Mouse (Mus musculus): ENCODE measurements at regions not wholly inside any gene's neighbourhood (a gene's known extent, or its start where the extent isn't known, plus 50 kb on each side); places are given as distances from the start of the nearest gene placed in this dataset.
"Not testable (repeated sequence)": the region's sequence is repeated elsewhere in the genome, so short reads cannot be mapped to it uniquely, and the experiment has no call there.

GRCm38 (mm10) chr12:93151530-93151929 is 1302.6 kb upstream of the Sel1l start:
- DNase-seq (ENCODE audit: low spot score) = no peak

GRCm38 (mm10) chr12:93142265-93142664 is 1293.3 kb upstream of the Sel1l start:
- no peak for DNase-seq (ENCODE audit: low spot score)

DNA sequence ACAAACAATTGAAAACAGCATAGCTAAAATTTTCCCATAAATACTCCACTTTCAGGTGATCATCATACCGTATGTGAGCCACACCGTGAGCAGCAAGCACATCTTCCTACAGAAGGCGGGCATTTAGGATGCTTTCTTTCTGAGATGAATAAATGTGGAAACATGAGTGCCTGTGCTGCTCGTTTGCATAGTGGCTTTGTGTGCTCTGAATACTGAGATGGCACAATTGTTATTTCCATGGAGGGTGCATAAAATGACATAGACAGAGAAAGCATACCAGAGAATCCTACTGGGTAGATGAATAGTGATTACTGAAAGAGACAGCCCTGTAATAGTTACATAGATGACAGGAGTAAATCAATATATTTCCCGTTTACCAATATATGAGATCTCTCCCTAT is 1287.4 kb upstream of the Sel1l start:
- DNase-seq (ENCODE audit: low spot score) = no peak

- DNase-seq (ENCODE audit: low spot score) = no peak
Measured at GRCm38 (mm10) chr12:93122216-93122615, 1273.3 kb upstream of the Sel1l start.

DNA sequence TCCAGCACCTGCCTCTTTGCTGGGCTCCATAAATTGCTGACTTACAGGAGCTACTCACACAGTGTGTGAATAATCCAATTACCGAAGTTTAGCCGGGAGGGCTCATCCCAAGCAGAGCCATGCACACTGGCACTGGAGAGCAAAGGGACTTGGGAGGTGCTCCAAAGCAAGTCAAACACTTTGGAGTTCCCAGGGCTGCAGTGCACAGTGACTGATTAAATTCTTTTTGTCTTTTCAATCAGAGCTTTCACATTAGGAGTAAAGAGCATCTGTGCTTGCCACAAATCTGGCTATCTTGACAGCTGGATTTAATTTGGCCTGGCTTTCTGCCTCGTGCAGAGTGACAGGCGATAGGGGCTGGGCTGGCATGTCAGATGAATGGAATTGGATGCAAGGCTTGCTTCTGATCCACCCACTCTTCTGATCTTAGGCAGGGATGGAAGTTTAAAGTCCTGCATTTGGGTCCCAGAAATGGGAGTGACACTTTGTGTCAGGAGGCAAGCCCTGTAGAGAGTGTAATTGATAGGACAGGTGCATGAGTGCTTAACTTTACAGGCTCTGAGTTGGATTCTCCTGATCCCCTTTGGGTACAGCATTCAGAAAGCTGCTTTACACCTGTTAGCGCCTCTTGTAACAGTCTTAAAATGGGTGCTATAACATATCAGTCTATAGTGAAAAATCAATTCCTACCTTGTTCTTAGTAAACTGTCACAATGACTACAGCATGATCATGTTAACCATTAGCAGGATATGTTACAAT is 1239.3 kb upstream of the Sel1l start:
- no peak for DNase-seq (ENCODE audit: low spot score)

GRCm38 (mm10) chr12:93063864-93064263 is 1214.9 kb upstream of the Sel1l start:
- no peak for DNase-seq (ENCODE audit: low spot score)

DNA sequence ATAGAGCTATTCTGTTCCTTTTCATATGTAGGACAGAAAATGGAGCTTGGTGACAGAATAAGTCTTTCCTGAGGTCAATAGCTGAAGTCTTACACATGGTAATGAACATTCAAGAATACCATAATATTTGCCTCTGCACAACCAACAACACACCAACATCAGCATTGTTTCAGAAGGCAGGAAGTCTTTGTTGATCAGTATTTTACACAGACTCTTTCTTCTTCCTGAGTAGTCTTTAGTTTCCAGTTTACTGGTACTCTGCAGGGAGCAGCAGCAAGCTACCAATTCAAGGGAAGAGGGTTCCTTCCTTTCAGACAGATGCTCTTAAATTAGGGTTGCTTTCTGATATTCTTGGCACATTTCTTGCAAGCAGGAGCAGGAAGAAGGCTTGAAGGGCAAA is 1170.7 kb upstream of the Sel1l start:
- no peak for DNase-seq (ENCODE audit: low spot score)

DNA sequence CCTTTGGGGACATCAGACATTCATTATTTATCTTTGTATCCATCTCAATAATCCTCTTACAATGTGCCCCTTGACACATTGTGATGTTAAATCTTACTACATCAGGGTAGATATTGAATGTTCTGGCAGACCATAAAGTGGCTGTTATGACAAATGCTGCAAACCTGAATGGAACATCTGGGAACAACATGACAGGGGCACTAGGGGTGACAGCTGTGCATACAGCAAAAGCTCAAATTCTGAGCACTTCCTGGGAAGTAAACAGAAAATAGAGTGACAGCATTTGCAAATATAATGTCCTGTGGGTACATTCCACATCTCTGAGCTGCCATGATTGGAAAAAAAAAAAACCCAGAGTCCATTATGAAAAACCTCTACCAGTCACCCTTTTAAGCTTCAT is 1162.6 kb upstream of the Sel1l start:
- DNase-seq (ENCODE audit: low spot score) = no peak

DNA sequence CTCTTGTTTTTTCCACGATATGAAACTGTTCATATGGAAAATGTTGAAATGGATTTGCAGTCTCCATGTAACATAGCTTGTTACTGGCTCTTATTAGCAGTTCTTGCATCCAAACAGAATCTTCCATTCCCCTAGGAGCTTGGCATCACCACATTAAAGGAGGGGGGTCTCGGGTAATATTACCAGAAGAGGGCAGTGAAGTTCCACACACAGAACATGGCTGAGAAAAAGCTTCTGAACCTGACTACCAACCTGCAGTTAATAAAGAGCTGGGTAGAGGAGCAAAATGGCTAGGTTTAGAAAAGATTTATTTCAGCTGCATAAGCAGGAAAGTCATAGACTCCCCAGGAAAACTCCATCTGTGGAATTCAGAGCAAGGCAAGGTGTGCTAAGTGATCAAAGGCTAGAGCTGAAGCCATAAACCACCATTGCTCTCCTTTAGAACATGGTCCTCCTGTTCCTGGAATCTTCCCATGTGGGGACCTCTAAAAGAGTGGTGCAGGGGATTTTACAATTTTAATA is 1157.9 kb upstream of the Sel1l start:
- no peak for DNase-seq (ENCODE audit: low spot score)

DNA sequence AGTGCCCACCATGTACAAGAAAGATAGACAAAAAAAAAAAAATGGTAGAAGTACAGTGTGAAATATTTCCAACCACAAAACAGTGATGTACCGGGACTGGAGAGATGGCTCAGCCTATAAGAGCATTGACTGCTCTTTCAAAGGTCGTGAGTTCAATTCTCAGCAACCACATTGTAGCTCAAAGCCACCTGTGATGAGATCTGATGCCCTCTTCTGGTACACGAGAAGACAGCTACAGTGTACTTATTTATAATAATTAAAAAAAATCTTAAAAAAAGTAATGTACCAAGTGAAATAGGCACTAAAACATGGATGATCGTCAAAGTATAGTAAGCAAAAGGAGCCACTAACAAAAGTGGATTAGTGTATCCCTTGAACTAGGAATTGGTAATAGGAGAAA is 1154.2 kb upstream of the Sel1l start:
- DNase-seq (ENCODE audit: low spot score) = no peak

GRCm38 (mm10) chr12:92975698-92976097 is 1126.7 kb upstream of the Sel1l start:
- no peak for DNase-seq (ENCODE audit: low spot score)

- no peak for DNase-seq (ENCODE audit: low spot score)
Measured at GRCm38 (mm10) chr12:92944352-92944751, 1095.4 kb upstream of the Sel1l start.

GRCm38 (mm10) chr12:92927591-92927990 is 1078.6 kb upstream of the Sel1l start:
- DNase-seq (ENCODE audit: low spot score) = no peak

- DNase-seq (ENCODE audit: low spot score) = no peak
Measured at GRCm38 (mm10) chr12:92926942-92927341, 1078.0 kb upstream of the Sel1l start.

GRCm38 (mm10) chr12:92919920-92920319 is 1071.0 kb upstream of the Sel1l start:
- DNase-seq (ENCODE audit: low spot score) = no peak

GRCm38 (mm10) chr12:92916267-92916666 is 1067.3 kb upstream of the Sel1l start:
- DNase-seq (ENCODE audit: low spot score) = no peak

DNA sequence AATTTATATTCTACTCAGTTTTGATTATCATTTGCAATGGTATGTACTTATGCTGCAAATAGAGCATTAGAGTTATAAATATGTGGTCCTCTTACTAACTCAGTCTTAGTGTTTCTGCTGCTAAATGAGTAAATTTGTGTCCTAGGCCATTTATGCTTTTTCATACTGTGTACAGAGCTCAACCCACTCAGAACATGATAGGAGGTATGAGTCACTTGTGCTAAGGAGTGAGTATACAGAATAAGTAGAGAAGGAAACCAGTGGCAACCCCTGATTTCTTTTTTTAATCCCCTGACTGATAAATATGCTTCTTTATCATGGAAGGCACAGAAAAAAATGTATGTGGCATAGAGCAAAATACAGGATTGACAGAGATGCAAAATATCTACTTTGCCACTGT is 1066.8 kb upstream of the Sel1l start:
- no peak for DNase-seq (ENCODE audit: low spot score)

- no peak for DNase-seq (ENCODE audit: low spot score)
Measured at GRCm38 (mm10) chr12:92915203-92915602, 1066.2 kb upstream of the Sel1l start.

DNA sequence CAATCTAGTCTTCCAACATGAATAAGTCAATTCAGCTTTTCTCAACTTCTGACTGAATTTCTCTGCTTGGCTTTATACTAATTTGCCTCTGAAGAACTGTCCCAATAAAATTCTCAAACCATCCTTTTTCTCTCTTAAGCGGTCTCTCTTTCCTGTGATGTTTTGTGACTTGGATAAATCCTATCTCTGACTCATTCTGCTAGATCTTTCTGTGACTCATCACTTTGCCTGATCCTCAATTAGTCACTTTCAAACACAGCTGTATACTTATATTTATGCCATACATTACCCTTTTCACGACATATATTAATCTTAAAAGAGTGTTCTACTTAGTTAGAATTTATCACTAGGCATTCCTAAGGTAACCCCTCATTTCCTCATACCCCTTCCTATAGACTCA is 1055.4 kb upstream of the Sel1l start:
- no peak for DNase-seq (ENCODE audit: low spot score)

GRCm38 (mm10) chr12:92892315-92892714 is 1043.4 kb upstream of the Sel1l start:
- no peak for DNase-seq (ENCODE audit: low spot score)

DNA sequence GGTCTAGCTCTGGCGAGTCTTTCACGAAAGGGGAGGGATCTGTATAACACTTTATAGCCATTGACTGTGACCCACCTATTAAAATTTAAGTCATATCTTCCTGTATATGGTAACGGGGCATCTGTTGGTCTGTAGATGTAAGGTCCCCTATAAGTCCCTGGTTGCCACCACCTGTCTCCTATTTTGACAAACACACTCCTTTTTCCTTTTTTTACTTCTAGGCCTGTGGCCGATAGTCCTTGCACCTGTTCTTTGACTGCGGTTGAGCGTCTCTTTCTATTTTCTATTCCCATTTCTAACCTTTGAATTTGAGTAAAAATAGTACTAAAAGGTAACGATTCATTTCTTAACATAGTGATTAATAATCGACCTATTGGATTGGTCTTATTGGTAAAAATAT is 1042.7 kb upstream of the Sel1l start:
- DNase-seq (ENCODE audit: low spot score) = not testable (repeated sequence)

DNA sequence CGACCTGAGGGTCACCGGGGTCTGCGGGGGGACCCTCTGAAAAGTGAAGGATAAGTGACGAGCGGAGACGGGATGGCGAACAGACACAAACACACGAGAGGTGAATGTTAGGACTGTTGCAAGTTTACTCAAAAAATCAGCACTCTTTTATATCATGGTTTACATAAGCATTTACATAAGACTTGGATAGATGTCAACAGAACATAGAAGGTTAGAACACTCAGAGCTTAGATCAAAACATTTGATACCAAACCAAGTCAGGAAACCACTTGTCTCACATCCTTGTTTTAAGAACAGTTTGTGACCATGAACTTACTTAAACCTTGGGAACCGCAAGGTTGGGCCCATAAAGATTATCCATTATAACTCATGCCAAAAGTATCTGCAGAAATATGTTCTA is 1042.2 kb upstream of the Sel1l start:
- DNase-seq (ENCODE audit: low spot score) = not testable (repeated sequence)

GRCm38 (mm10) chr12:92887747-92888146 is 1038.8 kb upstream of the Sel1l start:
- DNase-seq (ENCODE audit: low spot score) = no peak

Data from testis, postnatal 10 days (tissue).